Mouse (Mus musculus) cerebellum, adult 2 months (tissue): ENCODE results near the gene Zfp704.

ENCODE experiments used
- CTCF ChIP-seq: fragments of 200-500 bp; IDR thresholded peaks from 2 replicates; pipeline ENCODE4 v1.5.1; 2011; ENCODE audit warnings: low read depth, mild to moderate bottlenecking, control low read depth, low read length, moderate library complexity, borderline replicate concordance; ENCODE audit not compliant: insufficient read depth
- POLR2A ChIP-seq: fragments of 200-500 bp; IDR thresholded peaks from 2 replicates; pipeline ENCODE4 v1.6.1; 2011; ENCODE audit warnings: low read length, control low read depth, borderline replicate concordance; ENCODE audit not compliant: insufficient read depth

DNA sequence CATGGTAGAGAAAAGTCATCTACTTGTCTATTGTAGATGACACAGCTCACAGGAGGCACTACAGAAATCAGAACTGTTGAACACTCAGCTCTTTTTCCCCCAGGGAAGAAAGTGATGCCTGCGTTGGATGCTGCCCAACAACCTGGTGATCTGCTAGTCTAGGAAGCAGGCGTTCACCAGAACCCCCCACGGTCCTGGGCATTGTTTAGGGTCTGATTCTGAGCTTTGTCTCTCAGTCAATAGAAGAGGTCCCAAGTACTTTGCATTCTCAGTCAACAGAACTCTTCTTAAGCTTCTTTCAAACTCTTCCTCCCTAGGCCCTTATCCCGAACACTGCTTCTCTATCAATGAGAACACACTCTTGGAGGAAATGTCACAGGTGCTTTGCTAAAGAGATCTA lies 122.2 kb downstream of the Zfp704 start:
- TF ChIP-seq POLR2A = no peak
- TF ChIP-seq CTCF = no peak
